Mouse (Mus musculus) small intestine, adult 2 months (tissue): ENCODE results near the gene Ppef2. TPM values are rescaled to one million over a fixed set of nuclear protein-coding genes. Genes with fewer than 3 reads are reported as not detected.

Experiments used
- H3K27ac ChIP-seq: fragments of 200-500 bp; 2 replicates; pipeline ENCODE4 v1.5.1; 2012; ENCODE audit warnings: low read depth, low read length, control low read depth, inconsistent platforms; ENCODE audit not compliant: insufficient read depth
- H3K27me3 ChIP-seq: fragments of 200-500 bp; 2 replicates; pipeline ENCODE4 v1.6.1; 2012; ENCODE audit warnings: mild to moderate bottlenecking, moderate library complexity, low read length, inconsistent platforms; ENCODE audit not compliant: control insufficient read depth, insufficient read depth
- H3K36me3 ChIP-seq: fragments of 200-500 bp; 2 replicates; pipeline ENCODE4 v1.6.1; 2012; ENCODE audit warnings: mild to moderate bottlenecking, low read length, control low read depth, inconsistent platforms; ENCODE audit not compliant: control insufficient read depth, insufficient read depth
- H3K4me1 ChIP-seq: fragments of 200-500 bp; 2 replicates; pipeline ENCODE4 v1.6.1; 2012; ENCODE audit warnings: low read length, inconsistent platforms, mixed read lengths; ENCODE audit not compliant: control insufficient read depth, insufficient read depth, insufficient read length
- H3K4me3 ChIP-seq: fragments of 200-500 bp; 2 replicates; pipeline ENCODE4 v1.5.1; 2012; ENCODE audit warnings: low read depth, mild to moderate bottlenecking, control low read depth, inconsistent platforms, low read length, moderate library complexity
- CTCF ChIP-seq: fragments of 200-500 bp; IDR thresholded peaks from 2 replicates; pipeline ENCODE4 v1.5.1; 2012; ENCODE audit warnings: low read depth, mild to moderate bottlenecking, control low read depth, inconsistent platforms, low read length, moderate library complexity, mixed read lengths; ENCODE audit not compliant: insufficient replicate concordance, insufficient read length; ENCODE audit errors: extremely low read depth
- POLR2A ChIP-seq: fragments of 200-500 bp; IDR thresholded peaks from 2 replicates; pipeline ENCODE4 v1.6.1; 2012; ENCODE audit warnings: low read depth, mild to moderate bottlenecking, control low read depth, inconsistent platforms, low read length, moderate library complexity
- WGBS: fragments of 180-500 bp; shearing (Covaris S2); methylation state at CpG from one replicate; pipeline ENCODE4 v1.1.7; 2018; 5-methylcytosine and 5-hydroxymethylcytosine counted together
- polyA plus RNA-seq: library from polyadenylated mRNA; depleted of rRNA; stranded (reverse); fragments of >200 nt; gene quantifications from 2 replicates; pipeline ENCODE4 v1.2.3, GENCODE M21; 2012; rRNA removed

Ppef2 gene
- 0.36 and 1.4 TPM in 2 replicates for polyA plus RNA-seq

GRCm38 (mm10) chr5:92256218-92256617 is at the start of gene Ppef2:
Ppef2 (minus strand) TSS chr5:92256278.
- Histone ChIP-seq H3K27me3 (no peaks in the 10 kb centered on the region; the same call in 1 of the 2 replicates), H3K4me3 (no peak within 1 kb of the TSS), H3K27ac (no peak within 1 kb of the TSS), H3K4me1 (no peaks in the 10 kb centered on the region), H3K36me3 (peaks cover 20% of the 10 kb centered on the region)
- 67% methylated on average over 6 of the region's 6 CpGs for WGBS
- TF ChIP-seq POLR2A (no peak), CTCF (no peak)

- Histone ChIP-seq H3K4me3 (no peak overlapping the region), H3K4me1 (peaks cover 6% of the 10 kb centered on the region; the same call in 1 of the 2 replicates), H3K27me3 (no peaks in the 10 kb centered on the region), H3K27ac (no peak overlapping the region), H3K36me3 (peaks cover 42% of the 10 kb centered on the region)
- no peak for TF ChIP-seq CTCF
- no peak for TF ChIP-seq POLR2A
- WGBS = 85% methylated on average over 3 of the region's 3 CpGs
Observed at GRCm38 (mm10) chr5:92304291-92304690, 48.2 kb upstream of the Ppef2 start.

- Histone ChIP-seq H3K4me3 (no peak overlapping the region), H3K27me3 (no peaks in the 10 kb centered on the region), H3K4me1 (no peaks in the 10 kb centered on the region), H3K36me3 (peaks cover 45% of the 10 kb centered on the region), H3K27ac (peak overlapping the region; percentile 7; the same call in 1 of the 2 replicates)
- 25% methylated on average over 13 of the region's 13 CpGs for WGBS
- no peak for TF ChIP-seq POLR2A
- no peak for TF ChIP-seq CTCF
Observed at GRCm38 (mm10) chr5:92302149-92302840, 46.2 kb upstream of the Ppef2 start.

- peak overlapping the region; percentile 55 for H3K27ac ChIP-seq
- H3K27me3 ChIP-seq = no peaks in the 10 kb centered on the region
- H3K4me1 ChIP-seq = peaks cover 31% of the 10 kb centered on the region; the same call in 1 of the 2 replicates
- TF ChIP-seq CTCF (no peak), POLR2A (no peak)
- no peak overlapping the region for H3K4me3 ChIP-seq
- peaks cover 27% of the 10 kb centered on the region for H3K36me3 ChIP-seq
- WGBS = 66% methylated on average over 2 of the region's 2 CpGs
Observed at GRCm38 (mm10) chr5:92294525-92294924, 38.4 kb upstream of the Ppef2 start.

- 33% methylated on average over 6 of the region's 6 CpGs for WGBS
- Histone ChIP-seq H3K36me3 (peaks cover 37% of the 10 kb centered on the region), H3K27ac (peak overlapping the region; percentile 98), H3K27me3 (no peaks in the 10 kb centered on the region), H3K4me3 (peak overlapping the region; percentile 1; the same call in 1 of the 2 replicates), H3K4me1 (peaks cover 31% of the 10 kb centered on the region; the same call in 1 of the 2 replicates)
- TF ChIP-seq POLR2A (no peak), CTCF (no peak)
Observed at GRCm38 (mm10) chr5:92291652-92292414, 35.8 kb upstream of the Ppef2 start.

GRCm38 (mm10) chr5:92287840-92288239 is 31.8 kb upstream of the Ppef2 start:
- Histone ChIP-seq H3K27me3 (no peaks in the 10 kb centered on the region), H3K36me3 (peaks cover 34% of the 10 kb centered on the region), H3K4me1 (peaks cover 18% of the 10 kb centered on the region; the same call in 1 of the 2 replicates), H3K27ac (no peak overlapping the region), H3K4me3 (no peak overlapping the region)
- WGBS = 76% methylated on average over 6 of the region's 6 CpGs
- no peak for TF ChIP-seq POLR2A
- TF ChIP-seq CTCF = no peak

- Histone ChIP-seq H3K4me1 (peaks cover 24% of the 10 kb centered on the region; the same call in 1 of the 2 replicates), H3K27me3 (no peaks in the 10 kb centered on the region), H3K4me3 (peak overlapping the region; percentile 28; the same call in 1 of the 2 replicates), H3K27ac (peak overlapping the region; percentile 98), H3K36me3 (peaks cover 17% of the 10 kb centered on the region)
- WGBS = 14% methylated on average over 3 of the region's 3 CpGs
- no peak for TF ChIP-seq POLR2A
- TF ChIP-seq CTCF = no peak
Observed at GRCm38 (mm10) chr5:92283107-92283506, 27.0 kb upstream of the Ppef2 start.
